Mouse (Mus musculus): ENCODE results near the gene Egf. TPM values are rescaled to one million over a fixed set of nuclear protein-coding genes. Genes with fewer than 3 reads are reported as not detected.
"Not testable (repeated sequence)": the region's sequence is repeated elsewhere in the genome, so short reads cannot be mapped to it uniquely, and the experiment has no call there.

Egf gene
- 2.1 and 2.3 TPM in 2 replicates for polyA plus RNA-seq (2015; fragmentation: Nextera tagmentation; extraction: Ambion mirVana)

- Histone ChIP-seq H3K36me3 (no peaks in the 10 kb centered on the region), H3K9me3 (replicated peaks) (no peaks in the 10 kb centered on the region; the same call in 1 of the 2 replicates), H3K9ac (peak within 1 kb of the TSS; percentile 15; the same call in 1 of the 2 replicates), H3K4me3 (replicated peaks) (peak within 1 kb of the TSS; percentile 30), H3K27ac (no peak within 1 kb of the TSS), H3K4me1 (peaks cover 13% of the 10 kb centered on the region), H3K27me3 (peaks cover 17% of the 10 kb centered on the region), H3K4me2 (peak within 1 kb of the TSS; percentile 57)
- WGBS: 7% methylated on average over 20 of the region's 20 CpGs
- ATAC-seq (replicated peaks; ENCODE audit: low FRiP score): no peak
Observed at GRCm38 (mm10) chr3:129754650-129755604, at the start of gene Egf. TSS of gene Egf (minus strand) at chr3:129755316.

GRCm38 (mm10) chr3:129803765-129804164 lies 48.6 kb upstream of the Egf start, which contains the start of gene Lrit3:
TSS of gene Lrit3 (minus strand) at chr3:129804030.
- WGBS: 79% methylated on average over 10 of the region's 10 CpGs
- H3K9ac ChIP-seq: no peak within 1 kb of the TSS
- no peak for ATAC-seq (replicated peaks; ENCODE audit: low FRiP score)
- H3K36me3 ChIP-seq: no peaks in the 10 kb centered on the region
- H3K27ac ChIP-seq: no peak within 1 kb of the TSS
- H3K9me3 ChIP-seq (replicated peaks): no peaks in the 10 kb centered on the region
- H3K4me1 ChIP-seq: no peaks in the 10 kb centered on the region
- H3K27me3 ChIP-seq: no peaks in the 10 kb centered on the region
- H3K4me2 ChIP-seq: no peak within 1 kb of the TSS
- H3K4me3 ChIP-seq (replicated peaks): no peak within 1 kb of the TSS

GRCm38 (mm10) chr3:129799011-129799410 lies 43.9 kb upstream of the Egf start:
- no peak overlapping the region for H3K4me3 ChIP-seq (replicated peaks)
- no peaks in the 10 kb centered on the region for H3K4me1 ChIP-seq
- no peaks in the 10 kb centered on the region for H3K27me3 ChIP-seq
- no peaks in the 10 kb centered on the region for H3K9me3 ChIP-seq (replicated peaks)
- WGBS: 80% methylated on average over 2 of the region's 2 CpGs
- no peak overlapping the region for H3K4me2 ChIP-seq
- no peak overlapping the region for H3K27ac ChIP-seq
- ATAC-seq (replicated peaks; ENCODE audit: low FRiP score): no peak
- H3K36me3 ChIP-seq: no peaks in the 10 kb centered on the region
- no peak overlapping the region for H3K9ac ChIP-seq

GRCm38 (mm10) chr3:129798551-129798950 lies 43.4 kb upstream of the Egf start:
- Histone ChIP-seq H3K4me1 (no peaks in the 10 kb centered on the region), H3K27me3 (no peaks in the 10 kb centered on the region), H3K36me3 (no peaks in the 10 kb centered on the region), H3K4me2 (no peak overlapping the region), H3K4me3 (replicated peaks) (no peak overlapping the region), H3K27ac (no peak overlapping the region), H3K9ac (no peak overlapping the region), H3K9me3 (replicated peaks) (no peaks in the 10 kb centered on the region)
- ATAC-seq (replicated peaks; ENCODE audit: low FRiP score): no peak
- WGBS: 83% methylated on average over 11 of the region's 11 CpGs

- Histone ChIP-seq H3K27ac (no peak overlapping the region), H3K9me3 (replicated peaks) (no peaks in the 10 kb centered on the region), H3K9ac (no peak overlapping the region), H3K4me2 (no peak overlapping the region), H3K27me3 (no peaks in the 10 kb centered on the region), H3K4me1 (no peaks in the 10 kb centered on the region), H3K4me3 (replicated peaks) (no peak overlapping the region), H3K36me3 (no peaks in the 10 kb centered on the region)
- no peak for ATAC-seq (replicated peaks; ENCODE audit: low FRiP score)
- WGBS: 74% methylated on average over 5 of the region's 5 CpGs
Observed at GRCm38 (mm10) chr3:129797341-129797740, 42.2 kb upstream of the Egf start.

- Histone ChIP-seq H3K9me3 (replicated peaks) (no peaks in the 10 kb centered on the region), H3K4me3 (replicated peaks) (no peak overlapping the region), H3K27me3 (no peaks in the 10 kb centered on the region), H3K4me2 (no peak overlapping the region), H3K4me1 (no peaks in the 10 kb centered on the region), H3K36me3 (no peaks in the 10 kb centered on the region), H3K9ac (no peak overlapping the region), H3K27ac (no peak overlapping the region)
- WGBS: 87% methylated on average over 5 of the region's 5 CpGs
- ATAC-seq (replicated peaks; ENCODE audit: low FRiP score): no peak
Observed at GRCm38 (mm10) chr3:129793801-129794200, 38.7 kb upstream of the Egf start.

- no peaks in the 10 kb centered on the region for H3K27me3 ChIP-seq
- no peaks in the 10 kb centered on the region for H3K9me3 ChIP-seq (replicated peaks)
- 93% methylated on average over 3 of the region's 3 CpGs for WGBS
- H3K9ac ChIP-seq: no peak overlapping the region
- no peak overlapping the region for H3K4me3 ChIP-seq (replicated peaks)
- H3K4me1 ChIP-seq: no peaks in the 10 kb centered on the region
- no peak for ATAC-seq (replicated peaks; ENCODE audit: low FRiP score)
- no peak overlapping the region for H3K27ac ChIP-seq
- H3K36me3 ChIP-seq: no peaks in the 10 kb centered on the region
- no peak overlapping the region for H3K4me2 ChIP-seq
Observed at GRCm38 (mm10) chr3:129782746-129783145, 27.6 kb upstream of the Egf start.

GRCm38 (mm10) chr3:129781435-129781834 lies 26.3 kb upstream of the Egf start:
- Histone ChIP-seq H3K4me2 (no peak overlapping the region), H3K9ac (no peak overlapping the region), H3K27ac (no peak overlapping the region), H3K36me3 (no peaks in the 10 kb centered on the region), H3K9me3 (replicated peaks) (no peaks in the 10 kb centered on the region), H3K4me3 (replicated peaks) (no peak overlapping the region), H3K27me3 (no peaks in the 10 kb centered on the region), H3K4me1 (no peaks in the 10 kb centered on the region)
- 44% methylated on average over 10 of the region's 10 CpGs for WGBS
- no peak for ATAC-seq (replicated peaks; ENCODE audit: low FRiP score)

GRCm38 (mm10) chr3:129771210-129771609 lies 16.1 kb upstream of the Egf start:
- no peak for ATAC-seq (replicated peaks; ENCODE audit: low FRiP score)
- Histone ChIP-seq H3K27ac (no peak overlapping the region), H3K4me3 (replicated peaks) (no peak overlapping the region), H3K4me2 (no peak overlapping the region), H3K9me3 (replicated peaks) (no peaks in the 10 kb centered on the region), H3K4me1 (no peaks in the 10 kb centered on the region), H3K36me3 (no peaks in the 10 kb centered on the region), H3K27me3 (no peaks in the 10 kb centered on the region), H3K9ac (no peak overlapping the region)
- 89% methylated on average over 6 of the region's 6 CpGs for WGBS

GRCm38 (mm10) chr3:129766971-129767794 lies 12.1 kb upstream of the Egf start:
- ATAC-seq (replicated peaks; ENCODE audit: low FRiP score): no peak
- Histone ChIP-seq H3K27me3 (no peaks in the 10 kb centered on the region), H3K36me3 (no peaks in the 10 kb centered on the region), H3K9ac (no peak overlapping the region), H3K4me2 (no peak overlapping the region), H3K9me3 (replicated peaks) (no peaks in the 10 kb centered on the region), H3K27ac (no peak overlapping the region), H3K4me3 (replicated peaks) (no peak overlapping the region), H3K4me1 (no peaks in the 10 kb centered on the region)
- 85% methylated on average over 10 of the region's 10 CpGs for WGBS

- no peaks in the 10 kb centered on the region for H3K9me3 ChIP-seq (replicated peaks)
- H3K9ac ChIP-seq: no peak overlapping the region
- H3K4me1 ChIP-seq: no peaks in the 10 kb centered on the region
- no peak for ATAC-seq (replicated peaks; ENCODE audit: low FRiP score)
- H3K27ac ChIP-seq: no peak overlapping the region
- H3K4me3 ChIP-seq (replicated peaks): no peak overlapping the region
- H3K27me3 ChIP-seq: no peaks in the 10 kb centered on the region
- no peak overlapping the region for H3K4me2 ChIP-seq
- 81% methylated on average over 4 of the region's 4 CpGs for WGBS
- H3K36me3 ChIP-seq: no peaks in the 10 kb centered on the region
Observed at GRCm38 (mm10) chr3:129766106-129766505, 11.0 kb upstream of the Egf start.

- not testable (repeated sequence) for ATAC-seq (replicated peaks; ENCODE audit: low FRiP score); H3K27ac ChIP-seq
- H3K27me3 ChIP-seq: peaks cover 16% of the 10 kb centered on the region
Observed at GRCm38 (mm10) chr3:129757599-129757998, 2.5 kb upstream of the Egf start.

More at GRCm38 (mm10) chr3:129757599-129757998, 2.5 kb upstream of the Egf start:
- H3K4me3 ChIP-seq (replicated peaks); H3K9me3 ChIP-seq (replicated peaks); H3K36me3 ChIP-seq; H3K9ac ChIP-seq; H3K4me2 ChIP-seq: not testable (repeated sequence)
- WGBS: 100% methylated on average over 1 of the region's 1 CpGs
- H3K4me1 ChIP-seq: peaks cover 13% of the 10 kb centered on the region
